Mouse (Mus musculus) MEL (cell line): ENCODE results near the gene Thg1l. TPM values are rescaled to one million over a fixed set of nuclear protein-coding genes. Genes with fewer than 3 reads are reported as not detected.

Experiments used
- DNase-seq: peaks from one replicate; pipeline ENCODE4 v3.0.0; 2011; ENCODE audit warnings: low read depth, low spot score
- H3K27ac ChIP-seq: 2 replicates; pipeline ENCODE4 v1.5.1; 2012; ENCODE audit warnings: low read depth, mild to moderate bottlenecking, control low read depth, low read length, moderate library complexity; ENCODE audit not compliant: control insufficient read depth
- H3K27me3 ChIP-seq, 2 experiments: fragments of 150-350 bp in 1 of 2; sonication (generic) in 1 of 2; 2 replicates each; pipeline ENCODE4 v1.6.1; 2012; ENCODE audit warnings: low read length in 2 of 2, mild to moderate bottlenecking in 2 of 2, improper control_type of control experiment in 1 of 2, moderate library complexity in 1 of 2; ENCODE audit not compliant: insufficient read depth in 2 of 2, control insufficient read depth in 1 of 2
- H3K36me3 ChIP-seq, 2 experiments: 2 replicates each; pipeline ENCODE4 v1.6.1; 2012 to 2014; ENCODE audit warnings: low read length in 2 of 2, improper control_type of control experiment in 1 of 2, inconsistent platforms in 1 of 2, mild to moderate bottlenecking in 1 of 2; ENCODE audit not compliant: insufficient read depth in 2 of 2, control insufficient read depth in 1 of 2
- H3K4me1 ChIP-seq, 2 experiments: fragments of 150-350 bp in 1 of 2; sonication (generic) in 1 of 2; 2 replicates each; pipeline ENCODE4 v1.6.1; 2012; ENCODE audit warnings: low read length in 2 of 2, improper control_type of control experiment in 1 of 2, mild to moderate bottlenecking in 1 of 2; ENCODE audit not compliant: insufficient read depth in 2 of 2, control insufficient read depth in 1 of 2
- H3K4me3 ChIP-seq, 2 experiments: fragments of 150-350 bp in 1 of 2; sonication (generic) in 1 of 2; 2 replicates each; pipeline ENCODE4 v1.5.1; 2012; ENCODE audit warnings: low read depth in 2 of 2, low read length in 2 of 2, mild to moderate bottlenecking in 2 of 2, moderate library complexity in 2 of 2, control low read depth in 1 of 2, improper control_type of control experiment in 1 of 2; ENCODE audit not compliant: control insufficient read depth in 1 of 2, insufficient read depth in 1 of 2
- H3K79me2 ChIP-seq: 2 replicates; pipeline ENCODE4 v1.6.1; 2012; ENCODE audit warnings: mild to moderate bottlenecking, low read length, moderate library complexity; ENCODE audit not compliant: control insufficient read depth, poor library complexity, insufficient read depth
- H3K9ac ChIP-seq: 2 replicates; pipeline ENCODE4 v1.6.1; 2012; ENCODE audit warnings: low read depth, mild to moderate bottlenecking, control low read depth, low read length, moderate library complexity; ENCODE audit not compliant: control insufficient read depth, poor library complexity, severe bottlenecking
- H3K9me3 ChIP-seq: fragments of 150-350 bp; sonication (generic); replicated peaks from 2 replicates; pipeline ENCODE4 v1.6.1; 2012; ENCODE audit warnings: mild to moderate bottlenecking, low read length, improper control_type of control experiment, moderate library complexity; ENCODE audit not compliant: insufficient read depth
- GATA1 ChIP-seq: IDR thresholded peaks from 2 replicates; pipeline ENCODE4 v1.6.1; 2011; ENCODE audit warnings: low read depth, low read length, improper control_type of control experiment
- MAX ChIP-seq: IDR thresholded peaks from 2 replicates; pipeline ENCODE4 v1.6.1; 2011; ENCODE audit warnings: low read length, improper control_type of control experiment
- MAZ ChIP-seq: IDR thresholded peaks from 2 replicates; pipeline ENCODE4 v1.6.1; 2012; ENCODE audit warnings: low read depth, mild to moderate bottlenecking, inconsistent platforms, low read length, improper control_type of control experiment
- MEF2A ChIP-seq: IDR thresholded peaks from 2 replicates; pipeline ENCODE4 v1.6.1; 2014; ENCODE audit warnings: low read depth, mild to moderate bottlenecking, inconsistent platforms, low read length, improper control_type of control experiment; ENCODE audit not compliant: poor library complexity, insufficient replicate concordance, severe bottlenecking; ENCODE audit errors: extremely low read depth
- MXI1 ChIP-seq: IDR thresholded peaks from 2 replicates; pipeline ENCODE4 v1.6.1; 2011; ENCODE audit warnings: mild to moderate bottlenecking, low read depth, low read length, improper control_type of control experiment
- MYB ChIP-seq: IDR thresholded peaks from 2 replicates; pipeline ENCODE4 v1.6.1; 2011; ENCODE audit warnings: mild to moderate bottlenecking, low read depth, low read length, improper control_type of control experiment
- NRF1 ChIP-seq: IDR thresholded peaks from 2 replicates; pipeline ENCODE4 v1.6.1; 2014; ENCODE audit warnings: low read depth, mild to moderate bottlenecking, inconsistent platforms, low read length, improper control_type of control experiment, moderate library complexity; ENCODE audit not compliant: poor library complexity, insufficient read depth, severe bottlenecking
- POLR2A ChIP-seq, 2 experiments: IDR thresholded peaks; 2 replicates each; pipeline ENCODE4 v1.6.1; 2011 to 2012; ENCODE audit warnings: low read length in 2 of 2, mild to moderate bottlenecking in 2 of 2, control low read depth in 1 of 2, improper control_type of control experiment in 1 of 2, low read depth in 1 of 2, moderate library complexity in 1 of 2; ENCODE audit not compliant: control insufficient read depth in 1 of 2, insufficient read depth in 1 of 2, poor library complexity in 1 of 2
- RCOR1 ChIP-seq: IDR thresholded peaks from 2 replicates; pipeline ENCODE4 v1.6.1; 2012; ENCODE audit warnings: low read depth, mild to moderate bottlenecking, inconsistent platforms, low read length, improper control_type of control experiment
- SIN3A ChIP-seq: IDR thresholded peaks from 2 replicates; pipeline ENCODE4 v1.6.1; 2012; ENCODE audit warnings: low read length, improper control_type of control experiment, inconsistent platforms
- TAL1 ChIP-seq: IDR thresholded peaks from 2 replicates; pipeline ENCODE4 v1.6.1; 2012; ENCODE audit warnings: mild to moderate bottlenecking, inconsistent platforms, low read length, moderate library complexity, mixed read lengths
- TBP ChIP-seq: IDR thresholded peaks from 2 replicates; pipeline ENCODE4 v1.8.0; 2011; ENCODE audit warnings: low read depth, low read length, improper control_type of control experiment
- TCF12 ChIP-seq: IDR thresholded peaks from 2 replicates; pipeline ENCODE4 v1.6.1; 2014; ENCODE audit warnings: low read depth, mild to moderate bottlenecking, inconsistent platforms, low read length, improper control_type of control experiment, moderate library complexity
- ZC3H11A ChIP-seq: IDR thresholded peaks from 2 replicates; pipeline ENCODE4 v1.6.1; 2012; ENCODE audit warnings: low read depth, mild to moderate bottlenecking, inconsistent platforms, low read length, improper control_type of control experiment
- ZKSCAN1 ChIP-seq: IDR thresholded peaks from 2 replicates; pipeline ENCODE4 v1.6.1; 2012; ENCODE audit warnings: low read depth, mild to moderate bottlenecking, inconsistent platforms, low read length, improper control_type of control experiment, moderate library complexity
- ZMIZ1 ChIP-seq: IDR thresholded peaks from 2 replicates; pipeline ENCODE4 v1.6.1; 2012; ENCODE audit warnings: low read depth, mild to moderate bottlenecking, inconsistent platforms, low read length, improper control_type of control experiment, moderate library complexity
- ZNF384 ChIP-seq: IDR thresholded peaks from 2 replicates; pipeline ENCODE4 v1.6.1; 2012; ENCODE audit warnings: low read depth, mild to moderate bottlenecking, inconsistent platforms, low read length, improper control_type of control experiment
- polyA plus RNA-seq, 2 experiments: library from polyadenylated mRNA; stranded (reverse) in 1 of 2; unstranded in 1 of 2; fragments of >175 nt in 1 of 2; fragments of >200 nt in 1 of 2; gene quantifications; 2 replicates each; pipeline versions ENCODE4 v1.2.1 to v1.2.4; 2012; ENCODE audit warnings: low replicate concordance in 2 of 2, low read depth in 1 of 2; ENCODE audit not compliant: insufficient read length in 2 of 2, insufficient read depth in 1 of 2, missing spikeins in 1 of 2
- total RNA-seq: library from RNA; depleted of rRNA; stranded (reverse); fragments of 300-350 nt; gene quantifications from 2 replicates; pipeline ENCODE4 v1.2.3, GENCODE M21; 2012

Gene Thg1l
- total and polyA plus RNA-seq, 3 experiments, result 65.8 to 569 (median 77.5) TPM

DNA sequence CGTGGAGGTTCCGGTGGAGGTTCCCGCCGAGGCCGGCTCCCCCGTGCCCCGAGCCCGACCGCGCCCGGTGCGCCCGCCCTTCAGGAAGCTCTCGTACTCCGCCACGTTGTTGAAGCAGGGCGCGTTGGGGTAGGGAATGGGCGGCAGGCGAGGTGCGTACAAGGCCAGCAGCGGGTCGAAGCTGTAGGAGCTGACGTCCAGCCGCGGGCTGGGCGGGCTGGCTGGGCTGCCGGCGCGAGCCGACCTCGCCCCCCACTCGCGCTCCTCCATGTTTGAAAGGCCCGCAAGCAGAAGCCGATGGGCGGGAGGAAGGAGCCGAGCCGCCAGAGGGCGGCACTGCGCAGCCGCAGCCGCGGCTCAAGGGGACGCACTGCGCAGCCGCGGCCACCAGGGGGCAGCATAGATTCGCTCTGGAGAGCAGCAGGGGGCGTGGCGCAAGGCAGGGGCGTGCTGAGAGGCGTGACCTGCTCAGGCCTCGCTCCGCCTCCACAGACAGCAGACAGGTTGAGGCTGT lies 10.6 kb downstream of the Thg1l start, which contains the start of gene Lsm11 (continued):
- TF ChIP-seq NRF1 (peak; percentile 93), TCF12 (peak; percentile 46; the same call in 1 of the 2 replicates), ZNF384 (no peak), MXI1 (peak; percentile 68), MEF2A (peak; percentile 28; the same call in 1 of the 2 replicates), ZMIZ1 (peak; percentile 55; the same call in 1 of the 2 replicates)
- TF ChIP-seq, all 39 proteins: peak for 21

DNA sequence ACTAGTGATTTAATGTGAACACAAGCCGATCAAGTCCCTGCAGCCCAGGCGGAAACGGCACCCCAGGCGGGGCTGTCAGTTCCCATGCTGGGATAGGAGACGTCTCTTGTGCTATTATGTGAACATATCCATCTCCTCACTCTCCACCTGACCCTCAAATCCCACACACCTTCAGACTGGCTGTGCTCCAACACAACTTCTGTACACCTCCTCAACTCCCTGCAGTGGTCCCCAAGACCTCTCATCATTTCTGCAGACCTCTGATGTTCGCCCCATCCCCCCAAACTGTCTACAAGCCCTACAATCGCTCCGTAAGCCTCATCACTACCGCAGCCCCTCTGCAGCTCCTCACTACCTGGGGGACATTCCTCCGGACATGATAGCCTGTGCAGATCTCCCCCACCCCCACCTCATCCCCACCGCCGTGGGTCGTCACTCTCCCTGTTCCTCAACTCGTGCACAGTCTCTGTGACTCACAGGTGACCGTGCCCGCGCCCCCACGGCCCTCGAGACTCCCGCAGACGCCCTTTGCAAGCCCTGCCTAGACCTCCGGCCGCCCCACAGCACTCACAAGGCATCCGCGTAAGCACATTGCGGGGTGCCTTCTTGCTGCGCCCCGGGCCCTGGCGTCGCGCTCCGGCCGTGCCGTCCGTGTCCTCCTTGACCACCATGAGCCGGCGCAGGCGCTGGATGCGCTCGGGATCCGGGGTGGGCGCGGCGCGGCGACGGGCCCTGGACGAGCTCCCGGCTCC lies 11.2 kb downstream of the Thg1l start:
- Histone ChIP-seq H3K27me3 (no peaks in the 10 kb centered on the region), H3K9ac (peak overlapping the region; percentile 89), H3K4me3 (peak overlapping the region; percentile 78 to 80), H3K9me3 (no peaks in the 10 kb centered on the region), H3K27ac (peak overlapping the region; percentile 37; the same call in 1 of the 2 replicates), H3K36me3 (peaks cover 2 to 21% of the 10 kb centered on the region in 2 experiments; a peak in 2 of 4 replicates), H3K79me2 (peaks cover 33% of the 10 kb centered on the region), H3K4me1 (peaks cover 6 to 16% of the 10 kb centered on the region in 2 experiments)
- DNase-seq, result peak; percentile 70
- TF ChIP-seq MYB (no peak), TBP (0 out of 2 replicates have a peak, but pooled peaks have one; percentile 31), POLR2A (IDR thresholded peaks at IDR 0.05; ENCODE audit: control insufficient read depth in 1 of 2, insufficient read depth in 1 of 2, low read depth in 1 of 2, low read length in 2 of 2, poor library complexity in 1 of 2) (0 out of 4 replicates have a peak, but pooled peaks of 1 of the 2 experiments have one; percentile 13), TAL1 (no peak), RCOR1 (no peak), MAX (0 out of 2 replicates have a peak, but pooled peaks have one; percentile 9), SIN3A (peak; percentile 47; the same call in 1 of the 2 replicates), TCF12 (0 out of 2 replicates have a peak, but pooled peaks have one; percentile 15), MAZ (0 out of 2 replicates have a peak, but pooled peaks have one; percentile 66), MXI1 (peak; percentile 42), GATA1 (no peak), ZC3H11A (no peak), ZKSCAN1 (no peak)
